In genomic region chr17:74673251-74673650, GRCm38 (mm10) we compare ENCODE assay signal across 9 mouse cellular contexts. TPM values are rescaled to one million over a fixed set of nuclear protein-coding genes. Genes with fewer than 3 reads are reported as not detected.
DNase-seq lines count a peak whose midpoint lies in the region; ATAC-seq and TF ChIP-seq lines count a peak whose summit lies in the region.
"Had no signal": no experiment of that assay in that cellular context is flagged by ENCODE, and none has a peak within 500 bp of the region (broad histone marks: within the 10 kb centered on the region; RNA-seq: fewer than 3 reads in every experiment).

No protein-coding gene starts in this region.

- intact Hi-C loops in heart, postnatal 25 days (cut with DNase I) = loop anchor here (10.0 kb wide), 1 partner anchor 332 kb away; the partner anchor contains the start of gene Ltbp1

- no peaks in the 10 kb centered on the region for H3K27me3 ChIP-seq in midbrain, postnatal 0 days (ENCODE audit: insufficient read depth, low read length)
- no peaks in the 10 kb centered on the region for H3K27me3 ChIP-seq in midbrain, embryonic 16.5 days (ENCODE audit: control insufficient read depth, insufficient read depth, low read depth, low read length)
- no peaks in the 10 kb centered on the region for H3K27me3 ChIP-seq in splenic B cell, adult 2 months (ENCODE audit: control insufficient read depth, insufficient read depth, low read length, poor library complexity, severe bottlenecking)

- peak; percentile 87 for TF ChIP-seq CTCF in midbrain, postnatal 0 days (IDR thresholded peaks at IDR 0.05)

- peaks cover 28% of the 10 kb centered on the region for H3K36me3 ChIP-seq in midbrain, postnatal 0 days (ENCODE audit: insufficient read depth, low read length)
- H3K36me3 ChIP-seq in midbrain, embryonic 16.5 days (ENCODE audit: control insufficient read depth, insufficient read depth, low read length) = peaks cover 13% of the 10 kb centered on the region
- H3K36me3 ChIP-seq in splenic B cell, adult 2 months (ENCODE audit: control insufficient read depth, insufficient read depth, low read length, poor library complexity, severe bottlenecking) = peaks cover 19% of the 10 kb centered on the region

- H3K4me2 ChIP-seq in midbrain, postnatal 0 days (ENCODE audit: low read depth, low read length, poor library complexity, severe bottlenecking) = no peak overlapping the region
- H3K4me2 ChIP-seq in midbrain, embryonic 16.5 days (ENCODE audit: low read length) = no peak overlapping the region

- DNase-seq in heart, adult 18-20 months = peak; percentile 8 to 64
- DNase-seq in heart, postnatal 25 days (ENCODE audit: low spot score) = no peak
- peak; percentile 74 for DNase-seq in midbrain, postnatal 0 days (ENCODE audit: low spot score)
- DNase-seq in adipocyte (ENCODE audit: low spot score) = peak; percentile 70
- peak; percentile 80 for DNase-seq in induced T-regulatory cell, adult 2 months (ENCODE audit: low read depth)
- peak; percentile 75 for DNase-seq in splenic B cell, adult 2 months (ENCODE audit: low read depth, low spot score)
- no peak for DNase-seq in frontal cortex, postnatal 10 days (ENCODE audit: low spot score in 2 of 2)

- no peak overlapping the region for H3K4me3 ChIP-seq in midbrain, postnatal 0 days (ENCODE audit: low read depth, low read length)
- H3K4me3 ChIP-seq in midbrain, embryonic 16.5 days (ENCODE audit: low read depth, low read length) = no peak overlapping the region
- H3K4me3 ChIP-seq: myocyte had no signal

- no peaks in the 10 kb centered on the region for H3K4me1 ChIP-seq in midbrain, postnatal 0 days (ENCODE audit: insufficient read depth, low read length)
- H3K4me1 ChIP-seq in midbrain, embryonic 16.5 days (ENCODE audit: control insufficient read depth, insufficient read depth, low read length) = no peaks in the 10 kb centered on the region

- no peaks in the 10 kb centered on the region for H3K9me3 ChIP-seq in midbrain, postnatal 0 days (ENCODE audit: low read length)
- H3K9me3 ChIP-seq in midbrain, embryonic 16.5 days (replicated peaks; ENCODE audit: control insufficient read depth, low read length, poor library complexity, severe bottlenecking) = no peaks in the 10 kb centered on the region

- H3K27ac ChIP-seq in midbrain, postnatal 0 days (ENCODE audit: low read depth, low read length) = no peak overlapping the region
- H3K27ac ChIP-seq in midbrain, embryonic 16.5 days (ENCODE audit: low read length) = no peak overlapping the region

- ATAC-seq in midbrain, postnatal 0 days (ENCODE audit: low FRiP score) = no peak
- no peak for ATAC-seq in midbrain, embryonic 16.5 days

- H3K9ac ChIP-seq in midbrain, postnatal 0 days (replicated peaks; ENCODE audit: low read length, poor library complexity, severe bottlenecking) = no peak overlapping the region
- H3K9ac ChIP-seq in midbrain, embryonic 16.5 days (ENCODE audit: low read depth, low read length) = no peak overlapping the region

RNA-seq across cellular contexts. Expression of gene Ttc27, which starts 44.3 kb away (rescaled TPM):
- total RNA-seq in heart, adult 18-20 months (2021) = 10 to 100 TPM; 13.1 to 17.1 TPM
- total RNA-seq in heart, postnatal 25 days (2021) = 10 to 100 TPM; 13.6 to 15.7 TPM
- 12.6 and 17.6 TPM in 2 replicates for total RNA-seq in midbrain, postnatal 0 days (2014; rRNA removed)
- polyA plus RNA-seq in midbrain, postnatal 0 days (2015; fragmentation: Nextera tagmentation; extraction: Ambion mirVana) = 12.0 and 13.0 TPM in 2 replicates
- 15.6 and 17.7 TPM in 2 replicates for polyA plus RNA-seq in midbrain, embryonic 16.5 days (2015; fragmentation: Nextera tagmentation; extraction: Ambion mirVana)

Comparison
In these comparisons a context has a peak if more than half of its experiments do, and no peak if none do; other contexts are left out.
1. DNase-seq: peak in heart, adult 18-20 months (2 of 2), midbrain, postnatal 0 days (single experiment), adipocyte (single experiment), induced T-regulatory cell, adult 2 months (single experiment) and splenic B cell, adult 2 months (single experiment); none in heart, postnatal 25 days (single experiment) and frontal cortex, postnatal 10 days (0 of 2).